Mouse (Mus musculus): Measurements from ENCODE around the gene Gas2l1. TPM values are rescaled to one million over a fixed set of nuclear protein-coding genes. Genes with fewer than 3 reads are reported as not detected.

The Gas2l1 gene
- polyA plus RNA-seq (2015; fragmentation: Nextera tagmentation; extraction: Ambion mirVana): 18.9 and 22.8 TPM in 2 replicates

DNA sequence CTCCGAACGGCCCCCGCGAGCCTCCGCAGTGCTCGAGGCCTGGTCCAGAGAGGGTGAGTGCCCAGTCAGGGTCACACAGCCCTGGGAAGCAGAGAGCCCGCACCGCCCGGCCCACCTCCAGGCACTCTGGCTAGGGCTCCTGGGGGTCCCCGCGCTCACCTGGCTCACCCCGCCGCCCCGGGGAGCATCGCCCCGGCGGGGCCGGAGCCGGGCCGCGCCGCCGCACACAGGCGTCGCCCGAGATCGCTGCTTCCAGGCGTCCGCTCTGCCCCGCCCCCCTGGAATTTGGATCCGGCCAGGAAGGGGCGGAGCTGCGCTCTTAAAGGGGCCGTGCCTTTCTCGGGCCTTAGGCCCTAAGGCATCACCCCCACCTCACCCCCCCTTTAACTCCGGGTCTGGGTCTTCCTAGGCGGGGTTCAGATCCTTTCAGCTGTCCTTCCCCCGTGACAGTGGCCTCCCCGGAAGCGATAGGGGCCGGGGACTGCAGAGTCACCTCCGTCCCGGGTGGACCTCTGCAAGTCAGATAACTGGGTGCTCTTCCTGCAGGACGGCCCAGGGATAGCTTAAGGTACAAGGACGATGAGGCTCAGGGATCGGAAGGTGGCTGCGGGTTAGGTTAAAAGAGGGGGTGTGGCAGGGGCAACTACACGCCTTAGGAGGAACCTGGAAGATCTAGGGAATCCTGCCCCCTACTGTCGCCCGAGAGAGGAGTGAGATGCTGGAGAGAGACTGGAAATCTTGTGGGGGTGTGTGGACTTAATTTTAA, at the start of gene Gas2l1:
TSS of gene Gas2l1 (minus strand) at position 272 of the 766 bp plus-strand sequence.
- Histone ChIP-seq H3K27ac (ENCODE audit: low read depth, low read length) (peak within 1 kb of the TSS; percentile 68; the same call in 1 of the 2 replicates), H3K27me3 (replicated peaks; ENCODE audit: control insufficient read depth, insufficient read depth, low read length) (peaks cover 6% of the 10 kb centered on the region; the same call in 1 of the 2 replicates), H3K4me1 (replicated peaks; ENCODE audit: control insufficient read depth, insufficient read depth, low read length) (peaks cover 18% of the 10 kb centered on the region), H3K36me3 (ENCODE audit: control insufficient read depth, insufficient read depth) (peaks cover 25% of the 10 kb centered on the region), H3K4me2 (replicated peaks; ENCODE audit: low read depth) (peak within 1 kb of the TSS; percentile 94), H3K9ac (ENCODE audit: low read depth, low read length) (peak within 1 kb of the TSS; percentile 67), H3K4me3 (ENCODE audit: low read depth, low read length) (peak within 1 kb of the TSS; percentile 71), H3K9me3 (ENCODE audit: control insufficient read depth) (no peaks in the 10 kb centered on the region)
- peak; percentile 81 for TF ChIP-seq CTCF (IDR thresholded peaks at IDR 0.05; ENCODE audit: low read depth)
- peak; percentile 72 for ATAC-seq
- under 1% methylated on average over 50 of the region's 50 CpGs for WGBS

DNA sequence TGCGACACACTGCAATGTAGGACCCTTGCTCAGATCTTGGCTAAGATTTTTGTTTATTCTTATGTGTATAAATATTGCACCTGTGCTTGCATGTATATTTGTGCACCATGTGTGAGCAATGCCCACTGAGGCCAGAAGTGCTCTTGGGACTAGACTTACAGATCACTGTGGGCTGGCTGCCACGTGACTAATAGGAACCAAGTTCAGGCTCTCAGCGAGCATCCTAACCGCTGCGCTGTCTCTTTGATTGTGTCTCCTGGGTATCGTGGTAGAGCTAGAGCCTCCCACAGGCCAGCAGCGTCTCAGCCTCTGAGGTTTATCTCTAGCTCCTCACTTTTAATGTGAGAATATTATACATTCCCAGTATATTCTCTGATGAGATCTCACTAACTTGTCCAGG, 48.5 kb upstream of the Gas2l1 start:
- peaks cover 7% of the 10 kb centered on the region; the same call in 1 of the 2 replicates for H3K36me3 ChIP-seq (ENCODE audit: control insufficient read depth, insufficient read depth)
- H3K27me3 ChIP-seq (replicated peaks; ENCODE audit: control insufficient read depth, insufficient read depth, low read length): no peaks in the 10 kb centered on the region
- no peaks in the 10 kb centered on the region for H3K4me1 ChIP-seq (replicated peaks; ENCODE audit: control insufficient read depth, insufficient read depth, low read length)
- no peak for TF ChIP-seq CTCF (IDR thresholded peaks at IDR 0.05; ENCODE audit: low read depth)
- H3K4me3 ChIP-seq (ENCODE audit: low read depth, low read length): no peak overlapping the region
- H3K27ac ChIP-seq (ENCODE audit: low read depth, low read length): no peak overlapping the region
- WGBS: 83% methylated on average over 7 of the region's 7 CpGs
- H3K9me3 ChIP-seq (ENCODE audit: control insufficient read depth): no peaks in the 10 kb centered on the region
- no peak overlapping the region for H3K9ac ChIP-seq (ENCODE audit: low read depth, low read length)
- ATAC-seq: no peak
- H3K4me2 ChIP-seq (replicated peaks; ENCODE audit: low read depth): no peak overlapping the region

- H3K27me3 ChIP-seq (replicated peaks; ENCODE audit: control insufficient read depth, insufficient read depth, low read length): no peaks in the 10 kb centered on the region
- TF ChIP-seq CTCF (IDR thresholded peaks at IDR 0.05; ENCODE audit: low read depth): no peak
- H3K4me3 ChIP-seq (ENCODE audit: low read depth, low read length): no peak overlapping the region
- H3K9ac ChIP-seq (ENCODE audit: low read depth, low read length): no peak overlapping the region
- ATAC-seq: no peak
- WGBS: 82% methylated on average over 8 of the region's 8 CpGs
- no peak overlapping the region for H3K27ac ChIP-seq (ENCODE audit: low read depth, low read length)
- H3K4me1 ChIP-seq (replicated peaks; ENCODE audit: control insufficient read depth, insufficient read depth, low read length): no peaks in the 10 kb centered on the region
- H3K36me3 ChIP-seq (ENCODE audit: control insufficient read depth, insufficient read depth): peaks cover 26% of the 10 kb centered on the region; the same call in 1 of the 2 replicates
- no peak overlapping the region for H3K4me2 ChIP-seq (replicated peaks; ENCODE audit: low read depth)
- no peaks in the 10 kb centered on the region for H3K9me3 ChIP-seq (ENCODE audit: control insufficient read depth)
Observed at GRCm38 (mm10) chr11:5109441-5109840, 44.3 kb upstream of the Gas2l1 start.

- peaks cover 31% of the 10 kb centered on the region; the same call in 1 of the 2 replicates for H3K36me3 ChIP-seq (ENCODE audit: control insufficient read depth, insufficient read depth)
- no peak overlapping the region for H3K9ac ChIP-seq (ENCODE audit: low read depth, low read length)
- H3K4me2 ChIP-seq (replicated peaks; ENCODE audit: low read depth): no peak overlapping the region
- H3K4me3 ChIP-seq (ENCODE audit: low read depth, low read length): no peak overlapping the region
- ATAC-seq: no peak
- WGBS: 98% methylated on average over 4 of the region's 4 CpGs
- peaks cover 5% of the 10 kb centered on the region; the same call in 1 of the 2 replicates for H3K4me1 ChIP-seq (replicated peaks; ENCODE audit: control insufficient read depth, insufficient read depth, low read length)
- no peak overlapping the region for H3K27ac ChIP-seq (ENCODE audit: low read depth, low read length)
- no peak for TF ChIP-seq CTCF (IDR thresholded peaks at IDR 0.05; ENCODE audit: low read depth)
- H3K27me3 ChIP-seq (replicated peaks; ENCODE audit: control insufficient read depth, insufficient read depth, low read length): no peaks in the 10 kb centered on the region
- H3K9me3 ChIP-seq (ENCODE audit: control insufficient read depth): no peaks in the 10 kb centered on the region
Observed at GRCm38 (mm10) chr11:5103986-5104509, 38.9 kb upstream of the Gas2l1 start.

GRCm38 (mm10) chr11:5102384-5102783, 37.3 kb upstream of the Gas2l1 start:
- no peak for ATAC-seq
- 88% methylated on average over 7 of the region's 7 CpGs for whole genome bisulfite sequencing
- peaks cover 31% of the 10 kb centered on the region; the same call in 1 of the 2 replicates for H3K36me3 ChIP-seq (ENCODE audit: control insufficient read depth, insufficient read depth)
- no peak for TF ChIP-seq CTCF (IDR thresholded peaks at IDR 0.05; ENCODE audit: low read depth)
- no peak overlapping the region for H3K4me2 ChIP-seq (replicated peaks; ENCODE audit: low read depth)
- H3K27ac ChIP-seq (ENCODE audit: low read depth, low read length): no peak overlapping the region
- H3K4me3 ChIP-seq (ENCODE audit: low read depth, low read length): no peak overlapping the region
- no peaks in the 10 kb centered on the region for H3K27me3 ChIP-seq (replicated peaks; ENCODE audit: control insufficient read depth, insufficient read depth, low read length)
- peaks cover 5% of the 10 kb centered on the region; the same call in 1 of the 2 replicates for H3K4me1 ChIP-seq (replicated peaks; ENCODE audit: control insufficient read depth, insufficient read depth, low read length)
- H3K9me3 ChIP-seq (ENCODE audit: control insufficient read depth): no peaks in the 10 kb centered on the region
- no peak overlapping the region for H3K9ac ChIP-seq (ENCODE audit: low read depth, low read length)

DNA sequence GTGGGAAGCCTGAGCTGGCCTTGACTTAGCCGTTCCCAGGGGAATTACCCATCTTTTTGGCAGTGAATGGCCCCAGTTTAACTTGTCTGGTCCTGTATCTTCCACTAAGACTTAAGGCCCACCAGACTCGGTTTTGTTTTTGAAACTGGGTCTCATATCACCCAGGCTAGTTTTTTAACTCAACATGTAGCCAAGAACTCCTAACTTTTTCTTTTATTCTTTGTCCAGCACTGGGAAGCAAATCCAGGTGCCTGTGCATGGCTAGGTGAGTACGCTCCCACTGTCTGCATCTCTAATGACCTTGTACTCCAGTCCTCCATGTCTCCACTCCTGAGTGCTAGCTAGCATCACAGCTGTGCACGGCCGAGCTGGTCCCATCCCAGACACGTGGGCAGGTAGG, 36.5 kb upstream of the Gas2l1 start:
- Histone ChIP-seq H3K9me3 (ENCODE audit: control insufficient read depth) (no peaks in the 10 kb centered on the region), H3K4me2 (replicated peaks; ENCODE audit: low read depth) (no peak overlapping the region), H3K4me1 (replicated peaks; ENCODE audit: control insufficient read depth, insufficient read depth, low read length) (peaks cover 5% of the 10 kb centered on the region; the same call in 1 of the 2 replicates), H3K4me3 (ENCODE audit: low read depth, low read length) (no peak overlapping the region), H3K9ac (ENCODE audit: low read depth, low read length) (no peak overlapping the region), H3K27ac (ENCODE audit: low read depth, low read length) (no peak overlapping the region), H3K27me3 (replicated peaks; ENCODE audit: control insufficient read depth, insufficient read depth, low read length) (no peaks in the 10 kb centered on the region), H3K36me3 (ENCODE audit: control insufficient read depth, insufficient read depth) (peaks cover 29% of the 10 kb centered on the region; the same call in 1 of the 2 replicates)
- TF ChIP-seq CTCF (IDR thresholded peaks at IDR 0.05; ENCODE audit: low read depth): no peak
- ATAC-seq: no peak
- WGBS: 78% methylated on average over 6 of the region's 6 CpGs
